Mouse (Mus musculus): ENCODE results near the gene Btg1-ps1. TPM values are rescaled to one million over a fixed set of nuclear protein-coding genes. Genes with fewer than 3 reads are reported as not detected.

Btg1-ps1 gene
- not detected for total RNA-seq (2023)

DNA sequence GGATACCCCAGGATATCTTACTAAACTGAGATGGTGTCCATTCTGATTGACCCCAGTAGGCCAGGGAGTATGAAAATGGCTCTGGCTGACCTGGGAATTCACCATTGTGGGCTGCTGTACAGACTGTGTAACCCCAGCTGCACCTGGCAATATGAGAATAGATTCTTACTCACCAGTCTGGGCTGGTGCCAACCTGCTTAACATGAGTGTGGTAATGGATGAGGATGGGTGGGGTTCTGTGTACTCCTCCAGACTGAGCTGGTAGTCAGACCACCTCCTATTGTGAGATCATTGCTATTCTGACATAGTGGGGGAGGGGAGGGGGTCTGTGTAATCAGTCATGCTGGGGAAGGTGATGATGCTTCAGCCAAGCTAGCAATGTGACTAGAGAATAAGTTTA lies at the start of gene Btg1-ps1:
Gene Btg1-ps1, minus strand, starts transcription at position 219 of the 400 bp plus-strand sequence.

DNA sequence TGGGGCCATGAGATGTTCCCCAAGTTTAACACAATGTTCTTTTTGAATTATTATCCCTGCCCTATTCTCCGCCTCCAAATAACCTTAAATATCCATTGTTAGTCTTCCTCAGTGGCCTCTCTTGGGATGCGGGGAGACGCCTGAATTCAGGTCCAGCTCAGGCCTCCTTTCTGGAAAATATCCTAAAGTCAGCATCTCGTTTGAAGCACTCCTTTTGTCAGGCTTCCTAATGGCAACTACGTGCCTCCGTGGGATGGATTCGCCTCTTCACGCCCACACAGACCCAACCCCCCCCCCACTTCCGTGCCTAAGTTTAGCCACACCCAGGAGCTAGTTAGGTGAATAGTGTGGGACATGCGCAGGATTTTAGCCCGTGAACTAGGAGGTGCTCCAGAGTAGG lies 47.6 kb upstream of the Btg1-ps1 start, which contains the start of gene Rhox10:
Gene Rhox10, plus strand, starts transcription at position 301 of the 400 bp plus-strand sequence.

GRCm38 (mm10) chrX:38043014-38043413 lies 24.4 kb upstream of the Btg1-ps1 start, which contains the start of gene Btg1-ps2:
Btg1-ps2 (minus strand) TSS chrX:38043114.

Other genes starting within 250 kb of the Btg1-ps1 start
- gene Rhox5, start 214.0 kb downstream of the Btg1-ps1 start, total RNA-seq (2023), result not detected
- not detected for gene Rhox6, start 191.9 kb downstream of the Btg1-ps1 start, total RNA-seq (2023)
- gene Rhox7a, start 187.1 kb downstream of the Btg1-ps1 start, total RNA-seq (2023), result not detected
- gene Rhox8, start 139.9 kb downstream of the Btg1-ps1 start, total RNA-seq (2023), result not detected
- not detected for gene Rhox7b, start 121.6 kb downstream of the Btg1-ps1 start, total RNA-seq (2023)
- gene Rhox9, start 117.0 kb downstream of the Btg1-ps1 start, total RNA-seq (2023), result not detected
- gene Btg1-ps2, start 24.3 kb upstream of the Btg1-ps1 start, total RNA-seq (2023), result not detected
- gene Rhox10, start 47.7 kb upstream of the Btg1-ps1 start, total RNA-seq (2023), result not detected
- gene Rhox11, start 66.3 kb upstream of the Btg1-ps1 start, total RNA-seq (2023), result not detected
- gene Rhox12, start 92.1 kb upstream of the Btg1-ps1 start, total RNA-seq (2023), result not detected
- gene Rhox13, start 102.4 kb upstream of the Btg1-ps1 start, total RNA-seq (2023), result not detected
- 32.5 TPM for gene Zbtb33, start 171.0 kb upstream of the Btg1-ps1 start, total RNA-seq (2023)
- gene Tmem255a, start 233.6 kb upstream of the Btg1-ps1 start, total RNA-seq (2023), result 1.8 TPM

All from CD4-positive naive resting alpha-beta T cell, adult 57 days (primary cell).